Mouse (Mus musculus) heart, embryonic 14.5 days (tissue): ENCODE measurements around the gene Acot2. TPM values are rescaled to one million over a fixed set of nuclear protein-coding genes. Genes with fewer than 3 reads are reported as not detected.
"Not testable (repeated sequence)": the region's sequence is repeated elsewhere in the genome, so short reads cannot be mapped to it uniquely, and the experiment has no call there.

Source experiments
- ATAC-seq: fragments of 200-750 bp; cut with Nextera tagmentation; 2 replicates; pipeline ENCODE4 v1.8.0; 2017; ENCODE audit warnings: low read depth, moderate TSS enrichment; ENCODE audit not compliant: insufficient number of reproducible peaks, insufficient read depth, low FRiP score
- H3K27ac ChIP-seq, 2 experiments: fragments of 200-500 bp in 1 of 2; fragments of 300-500 bp in 1 of 2; sonication (generic) in 1 of 2; replicated peaks in 1 of 2; 2 replicates each; pipeline ENCODE4 v1.5.1; 2012 to 2014; ENCODE audit warnings: low read depth in 2 of 2, low read length in 2 of 2, control low read depth in 1 of 2, mild to moderate bottlenecking in 1 of 2, mixed read lengths in 1 of 2; ENCODE audit not compliant: control insufficient read depth in 1 of 2, insufficient read depth in 1 of 2
- H3K27me3 ChIP-seq: fragments of 300-500 bp; sonication (generic); 2 replicates; pipeline ENCODE4 v1.6.1; 2014; ENCODE audit warnings: mild to moderate bottlenecking, low read length, control low read depth; ENCODE audit not compliant: control insufficient read depth, insufficient read depth
- H3K36me3 ChIP-seq: fragments of 300-500 bp; sonication (generic); 2 replicates; pipeline ENCODE4 v1.6.1; 2014; ENCODE audit warnings: mild to moderate bottlenecking, control low read depth, low read length, mixed read lengths; ENCODE audit not compliant: control insufficient read depth, insufficient read depth
- H3K4me1 ChIP-seq, 2 experiments: fragments of 200-500 bp in 1 of 2; fragments of 300-500 bp in 1 of 2; sonication (generic) in 1 of 2; 2 replicates each; pipeline ENCODE4 v1.6.1; 2012 to 2014; ENCODE audit warnings: low read length in 2 of 2, control low read depth in 1 of 2, mixed read lengths in 1 of 2; ENCODE audit not compliant: control insufficient read depth in 2 of 2, insufficient read depth in 2 of 2
- H3K4me2 ChIP-seq: fragments of 300-500 bp; sonication (generic); 2 replicates; pipeline ENCODE4 v1.6.1; 2014; ENCODE audit warnings: mild to moderate bottlenecking, low read length
- H3K4me3 ChIP-seq, 2 experiments: fragments of 200-500 bp in 1 of 2; fragments of 300-500 bp in 1 of 2; sonication (generic) in 1 of 2; 2 replicates each; pipeline ENCODE4 v1.5.1; 2012 to 2014; ENCODE audit warnings: low read length in 2 of 2, mild to moderate bottlenecking in 2 of 2, control low read depth in 1 of 2, low read depth in 1 of 2, moderate library complexity in 1 of 2; ENCODE audit not compliant: control insufficient read depth in 1 of 2, insufficient read depth in 1 of 2
- H3K9ac ChIP-seq: fragments of 300-500 bp; sonication (generic); 2 replicates; pipeline ENCODE4 v1.6.1; 2014; ENCODE audit warnings: mild to moderate bottlenecking, low read length
- H3K9me3 ChIP-seq: fragments of 300-500 bp; sonication (generic); 2 replicates; pipeline ENCODE4 v1.6.1; 2016; ENCODE audit warnings: low read length, control low read depth; ENCODE audit not compliant: control insufficient read depth
- WGBS: fragments of 180-500 bp; shearing (Covaris S2); extraction: QIAGEN DNeasy Blood & Tissue Kit; methylation state at CpG from one replicate; pipeline ENCODE4 v1.1.7; 2014; 5-methylcytosine and 5-hydroxymethylcytosine counted together
- polyA plus RNA-seq: library from polyadenylated mRNA; unstranded; fragments of >200 nt; fragmentation: Nextera tagmentation; extraction: Ambion mirVana; gene quantifications from 2 replicates; pipeline ENCODE4 v1.2.1, GENCODE M21; 2014

Gene Acot2
- polyA plus RNA-seq, 1 experiment from 2014 or later: 81.2 TPM

- Histone ChIP-seq H3K27me3 (no peaks in the 10 kb centered on the region), H3K36me3 (peaks cover 6% of the 10 kb centered on the region; the same call in 1 of the 2 replicates), H3K9ac (0 out of 2 replicates have a peak overlapping the region, but pooled peaks have one; percentile 69), H3K4me3 (peak overlapping the region; percentile 45 to 49), H3K27ac (no peak overlapping the region), H3K4me2 (peak overlapping the region; percentile 66), H3K9me3 (no peaks in the 10 kb centered on the region), H3K4me1 (peaks cover 3 to 5% of the 10 kb centered on the region in 2 experiments; a peak in 2 of 4 replicates)
- WGBS: 84% methylated on average over 3 of the region's 3 CpGs
- no peak for ATAC-seq
Measured at GRCm38 (mm10) chr12:84010201-84010600, 22.5 kb downstream of the Acot2 start.

- Histone ChIP-seq H3K9me3 (no peaks in the 10 kb centered on the region), H3K4me1 (peaks cover 3 to 5% of the 10 kb centered on the region in 2 experiments; a peak in 2 of 4 replicates), H3K27ac (no peak overlapping the region), H3K9ac (no peak overlapping the region), H3K4me2 (peak overlapping the region; percentile 15; the same call in 1 of the 2 replicates), H3K4me3 (no peak overlapping the region), H3K36me3 (peaks cover 9% of the 10 kb centered on the region; the same call in 1 of the 2 replicates), H3K27me3 (no peaks in the 10 kb centered on the region)
- 60% methylated on average over 12 of the region's 12 CpGs for WGBS
- ATAC-seq: no peak
Measured at GRCm38 (mm10) chr12:84011251-84012040, 23.8 kb downstream of the Acot2 start.

GRCm38 (mm10) chr12:84013130-84013529, 25.5 kb downstream of the Acot2 start:
- no peaks in the 10 kb centered on the region for H3K9me3 ChIP-seq
- WGBS: 61% methylated on average over 6 of the region's 6 CpGs
- H3K4me2 ChIP-seq: no peak overlapping the region
- no peak for ATAC-seq
- peaks cover 3 to 5% of the 10 kb centered on the region in 2 experiments; a peak in 2 of 4 replicates for H3K4me1 ChIP-seq
- peaks cover 14% of the 10 kb centered on the region; the same call in 1 of the 2 replicates for H3K36me3 ChIP-seq
- no peaks in the 10 kb centered on the region for H3K27me3 ChIP-seq
- no peak overlapping the region for H3K9ac ChIP-seq
- no peak overlapping the region for H3K27ac ChIP-seq
- no peak overlapping the region for H3K4me3 ChIP-seq

GRCm38 (mm10) chr12:84013701-84014100, 26.0 kb downstream of the Acot2 start:
- Histone ChIP-seq H3K4me3 (no peak overlapping the region), H3K4me1 (peaks cover 0 to 3% of the 10 kb centered on the region in 2 experiments; a peak in 2 of 4 replicates), H3K27me3 (no peaks in the 10 kb centered on the region), H3K36me3 (peaks cover 14% of the 10 kb centered on the region; the same call in 1 of the 2 replicates), H3K9ac (no peak overlapping the region), H3K4me2 (no peak overlapping the region), H3K27ac (no peak overlapping the region), H3K9me3 (no peaks in the 10 kb centered on the region)
- ATAC-seq: no peak
- 88% methylated on average over 7 of the region's 7 CpGs for WGBS

- peak overlapping the region; percentile 14 to 19; a peak in 1 of 4 replicates for H3K27ac ChIP-seq
- H3K27me3 ChIP-seq: not testable (repeated sequence)
Measured at GRCm38 (mm10) chr12:84020528-84020927, 32.9 kb downstream of the Acot2 start.

GRCm38 (mm10) chr12:84022266-84022665, 34.6 kb downstream of the Acot2 start:
- not testable (repeated sequence) for H3K27me3 ChIP-seq, H3K9ac ChIP-seq, H3K36me3 ChIP-seq, H3K27ac ChIP-seq, H3K4me2 ChIP-seq, ATAC-seq, H3K4me1 ChIP-seq, H3K9me3 ChIP-seq, H3K4me3 ChIP-seq
- WGBS: 93% methylated on average over 4 of the region's 4 CpGs

More at GRCm38 (mm10) chr12:84020528-84020927, 32.9 kb downstream of the Acot2 start:
- 0 out of 2 replicates have a peak overlapping the region, but pooled peaks have one; percentile 27 for H3K4me2 ChIP-seq
- peak; percentile 80 for ATAC-seq
- H3K36me3 ChIP-seq, H3K4me3 ChIP-seq, H3K9ac ChIP-seq, H3K4me1 ChIP-seq, H3K9me3 ChIP-seq: not testable (repeated sequence)
- WGBS: under 1% methylated on average over 7 of the region's 7 CpGs

- H3K4me2 ChIP-seq: no peak overlapping the region
- no peak for ATAC-seq
- 85% methylated on average over 9 of the region's 9 CpGs for WGBS
- H3K4me3 ChIP-seq: no peak overlapping the region
- no peaks in the 10 kb centered on the region for H3K27me3 ChIP-seq
- H3K4me1 ChIP-seq: peaks cover 7 to 8% of the 10 kb centered on the region in 2 experiments; a peak in 3 of 4 replicates
- no peak overlapping the region for H3K9ac ChIP-seq
- no peaks in the 10 kb centered on the region for H3K36me3 ChIP-seq
- no peaks in the 10 kb centered on the region for H3K9me3 ChIP-seq
- H3K27ac ChIP-seq: no peak overlapping the region
Measured at GRCm38 (mm10) chr12:84023052-84023745, 35.5 kb downstream of the Acot2 start.
